Mouse (Mus musculus): ENCODE measurements around the gene Rmnd5a. TPM values are rescaled to one million over a fixed set of nuclear protein-coding genes. Genes with fewer than 3 reads are reported as not detected.

Gene Rmnd5a
- 7.4 and 11.0 TPM in 2 replicates for polyA plus RNA-seq (2012; rRNA removed)

GRCm38 (mm10) chr6:71440492-71441250 is at the start of gene Rmnd5a:
Rmnd5a (minus strand) TSS chr6:71440637.

GRCm38 (mm10) chr6:71373249-71373775 is 67.1 kb downstream of the Rmnd5a start, which contains the start of gene Cd8a:
Cd8a (plus strand) TSS chr6:71373427.

Other genes starting within 250 kb of the Rmnd5a start
- 0.27 TPM in 1 of 2 replicates, not detected in the other for gene Fabp1, start 240.8 kb downstream of the Rmnd5a start, polyA plus RNA-seq (2012; rRNA removed)
- 1.4 and 2.3 TPM in 2 replicates for gene Krcc1, start 169.0 kb downstream of the Rmnd5a start, polyA plus RNA-seq (2012; rRNA removed)
- gene Smyd1, start 118.4 kb downstream of the Rmnd5a start, polyA plus RNA-seq (2012; rRNA removed): 0.42 and 1.0 TPM in 2 replicates
- gene Cd8b1, start 117.8 kb downstream of the Rmnd5a start, polyA plus RNA-seq (2012; rRNA removed): not detected in 2 replicates
- gene Cd8a, start 67.2 kb downstream of the Rmnd5a start, polyA plus RNA-seq (2012; rRNA removed): 0.02 TPM in 1 of 2 replicates, not detected in the other
- gene Rnf103, start 53.3 kb upstream of the Rmnd5a start, polyA plus RNA-seq (2012; rRNA removed): 9.7 and 18.5 TPM in 2 replicates
- 9.8 and 11.7 TPM in 2 replicates for gene Chmp3, start 103.2 kb upstream of the Rmnd5a start, polyA plus RNA-seq (2012; rRNA removed)
- gene Kdm3a, start 192.4 kb upstream of the Rmnd5a start, polyA plus RNA-seq (2012; rRNA removed): 1.3 and 2.5 TPM in 2 replicates